Mouse (Mus musculus): ENCODE results near the gene Gm28047. TPM values are rescaled to one million over a fixed set of nuclear protein-coding genes. Genes with fewer than 3 reads are reported as not detected.
A peak's percentile ranks its signal among the peaks of the same experiment; 100 is the strongest.

Gene Gm28047
- polyA plus RNA-seq, 1 experiment from 2014 or later: not detected

GRCm38 (mm10) chr15:102501084-102501814 is 123.6 kb downstream of the Gm28047 start:
- Histone ChIP-seq H3K4me1 (peaks cover 14% of the 10 kb centered on the region), H3K9me3 (replicated peaks) (no peaks in the 10 kb centered on the region), H3K4me2 (no peak overlapping the region), H3K27ac (no peak overlapping the region), H3K27me3 (no peaks in the 10 kb centered on the region), H3K9ac (0 out of 2 replicates have a peak overlapping the region, but pooled peaks have one; percentile 0), H3K36me3 (peaks cover 90% of the 10 kb centered on the region), H3K4me3 (replicated peaks) (no peak overlapping the region)
- ATAC-seq (replicated peaks; ENCODE audit: low FRiP score): no peak
- 85% methylated on average over 19 of the region's 19 CpGs for WGBS

GRCm38 (mm10) chr15:102500479-102500878 is 124.4 kb downstream of the Gm28047 start:
- H3K4me1 ChIP-seq: peaks cover 7% of the 10 kb centered on the region
- 87% methylated on average over 5 of the region's 5 CpGs for WGBS
- no peak for ATAC-seq (replicated peaks; ENCODE audit: low FRiP score)

GRCm38 (mm10) chr15:102499851-102500250 is 125.0 kb downstream of the Gm28047 start:
- Histone ChIP-seq H3K27me3 (no peaks in the 10 kb centered on the region), H3K9me3 (replicated peaks) (no peaks in the 10 kb centered on the region), H3K36me3 (peaks cover 98% of the 10 kb centered on the region), H3K27ac (no peak overlapping the region), H3K4me1 (peaks cover under 1% of the 10 kb centered on the region), H3K4me2 (no peak overlapping the region), H3K4me3 (replicated peaks) (no peak overlapping the region), H3K9ac (no peak overlapping the region)
- WGBS: 85% methylated on average over 6 of the region's 6 CpGs
- no peak for ATAC-seq (replicated peaks; ENCODE audit: low FRiP score)

More at GRCm38 (mm10) chr15:102500479-102500878, 124.4 kb downstream of the Gm28047 start:
- no peak overlapping the region for H3K27ac ChIP-seq
- H3K36me3 ChIP-seq: peaks cover 97% of the 10 kb centered on the region
- H3K4me3 ChIP-seq (replicated peaks): no peak overlapping the region
- no peaks in the 10 kb centered on the region for H3K27me3 ChIP-seq
- no peak overlapping the region for H3K4me2 ChIP-seq
- no peak overlapping the region for H3K9ac ChIP-seq
- no peaks in the 10 kb centered on the region for H3K9me3 ChIP-seq (replicated peaks)

GRCm38 (mm10) chr15:102499370-102499769 is 125.5 kb downstream of the Gm28047 start:
- H3K4me2 ChIP-seq: no peak overlapping the region

GRCm38 (mm10) chr15:102498322-102498721 is 126.5 kb downstream of the Gm28047 start:
- Histone ChIP-seq H3K4me1 (no peaks in the 10 kb centered on the region; the same call in 1 of the 2 replicates), H3K27me3 (no peaks in the 10 kb centered on the region), H3K4me2 (no peak overlapping the region), H3K36me3 (peaks cover 98% of the 10 kb centered on the region), H3K4me3 (replicated peaks) (no peak overlapping the region), H3K9ac (no peak overlapping the region), H3K27ac (no peak overlapping the region), H3K9me3 (replicated peaks) (no peaks in the 10 kb centered on the region)
- WGBS: 88% methylated on average over 3 of the region's 3 CpGs
- no peak for ATAC-seq (replicated peaks; ENCODE audit: low FRiP score)

More at GRCm38 (mm10) chr15:102499370-102499769, 125.5 kb downstream of the Gm28047 start:
- H3K4me1 ChIP-seq: no peaks in the 10 kb centered on the region; the same call in 1 of the 2 replicates
- H3K4me3 ChIP-seq (replicated peaks): no peak overlapping the region
- no peaks in the 10 kb centered on the region for H3K27me3 ChIP-seq
- peaks cover 98% of the 10 kb centered on the region for H3K36me3 ChIP-seq
- no peak for ATAC-seq (replicated peaks; ENCODE audit: low FRiP score)
- 73% methylated on average over 3 of the region's 3 CpGs for WGBS
- H3K27ac ChIP-seq: no peak overlapping the region
- no peak overlapping the region for H3K9ac ChIP-seq
- H3K9me3 ChIP-seq (replicated peaks): no peaks in the 10 kb centered on the region

- Histone ChIP-seq H3K4me3 (replicated peaks) (no peak overlapping the region), H3K27me3 (no peaks in the 10 kb centered on the region), H3K27ac (no peak overlapping the region), H3K4me1 (no peaks in the 10 kb centered on the region), H3K9me3 (replicated peaks) (no peaks in the 10 kb centered on the region), H3K9ac (no peak overlapping the region), H3K4me2 (no peak overlapping the region), H3K36me3 (peaks cover 91% of the 10 kb centered on the region)
- WGBS: 76% methylated on average over 1 of the region's 1 CpGs
- no peak for ATAC-seq (replicated peaks; ENCODE audit: low FRiP score)
Observed at GRCm38 (mm10) chr15:102487664-102488063, 137.2 kb downstream of the Gm28047 start.

- H3K4me1 ChIP-seq: no peaks in the 10 kb centered on the region
- no peaks in the 10 kb centered on the region for H3K9me3 ChIP-seq (replicated peaks)
- no peak overlapping the region for H3K4me3 ChIP-seq (replicated peaks)
- H3K4me2 ChIP-seq: no peak overlapping the region
- no peak overlapping the region for H3K27ac ChIP-seq
- no peak overlapping the region for H3K9ac ChIP-seq
- H3K27me3 ChIP-seq: no peaks in the 10 kb centered on the region
- 89% methylated on average over 12 of the region's 12 CpGs for WGBS
- H3K36me3 ChIP-seq: peaks cover 94% of the 10 kb centered on the region
- no peak for ATAC-seq (replicated peaks; ENCODE audit: low FRiP score)
Observed at GRCm38 (mm10) chr15:102485853-102486252, 139.0 kb downstream of the Gm28047 start.

GRCm38 (mm10) chr15:102483136-102483535 is 141.7 kb downstream of the Gm28047 start:
- Histone ChIP-seq H3K36me3 (peaks cover 92% of the 10 kb centered on the region), H3K27ac (no peak overlapping the region), H3K4me1 (no peaks in the 10 kb centered on the region), H3K4me2 (no peak overlapping the region), H3K27me3 (no peaks in the 10 kb centered on the region), H3K4me3 (replicated peaks) (no peak overlapping the region), H3K9me3 (replicated peaks) (no peaks in the 10 kb centered on the region), H3K9ac (no peak overlapping the region)
- 86% methylated on average over 3 of the region's 3 CpGs for WGBS
- ATAC-seq (replicated peaks; ENCODE audit: low FRiP score): no peak

- H3K36me3 ChIP-seq: peaks cover 61% of the 10 kb centered on the region
- peaks cover 12% of the 10 kb centered on the region for H3K4me1 ChIP-seq
- H3K9ac ChIP-seq: no peak overlapping the region
- 88% methylated on average over 2 of the region's 2 CpGs for WGBS
- H3K4me3 ChIP-seq (replicated peaks): no peak overlapping the region
- no peaks in the 10 kb centered on the region for H3K27me3 ChIP-seq
- no peak overlapping the region for H3K4me2 ChIP-seq
- H3K9me3 ChIP-seq (replicated peaks): no peaks in the 10 kb centered on the region
- no peak for ATAC-seq (replicated peaks; ENCODE audit: low FRiP score)
- H3K27ac ChIP-seq: no peak overlapping the region
Observed at GRCm38 (mm10) chr15:102474520-102474919, 150.3 kb downstream of the Gm28047 start.

MicroRNAs within 50 kb of the gene (microRNA counts, 519-probe panel; counts per million panel counts)
- microRNA mmu-miR-688: 2,474 counts per million, percentile 42 among the panel's probes with 10 or more counts

Small RNAs within 50 kb of the gene (microRNA-seq; reads per million reads assigned to microRNA genes)
- gene Mir688: 0.74 reads per million

Other genes with a start within 250 kb of the Gm28047 start
- 10.8 and 11.1 TPM in 2 replicates for gene Sp1, start 218.9 kb downstream of the Gm28047 start, polyA plus RNA-seq (2015; fragmentation: Nextera tagmentation; extraction: Ambion mirVana)
- gene Amhr2, start 179.7 kb downstream of the Gm28047 start, polyA plus RNA-seq (2015; fragmentation: Nextera tagmentation; extraction: Ambion mirVana): 0.75 and 1.7 TPM in 2 replicates
- 82.9 and 86.1 TPM in 2 replicates for gene Prr13, start 166.0 kb downstream of the Gm28047 start, polyA plus RNA-seq (2015; fragmentation: Nextera tagmentation; extraction: Ambion mirVana)
- gene Pcbp2, start 154.5 kb downstream of the Gm28047 start, polyA plus RNA-seq (2015; fragmentation: Nextera tagmentation; extraction: Ambion mirVana): 210 and 217 TPM in 2 replicates
- gene Gm10337, start 121.3 kb downstream of the Gm28047 start, polyA plus RNA-seq (2015; fragmentation: Nextera tagmentation; extraction: Ambion mirVana): 2.8 and 5.5 TPM in 2 replicates
- gene Map3k12, start 108.0 kb downstream of the Gm28047 start, polyA plus RNA-seq (2015; fragmentation: Nextera tagmentation; extraction: Ambion mirVana): 15.3 and 19.7 TPM in 2 replicates
- 89.9 and 92.0 TPM in 2 replicates for gene Tarbp2, start 106.9 kb downstream of the Gm28047 start, polyA plus RNA-seq (2015; fragmentation: Nextera tagmentation; extraction: Ambion mirVana)
- 2.4 and 3.4 TPM in 2 replicates for gene Npff, start 100.1 kb downstream of the Gm28047 start, polyA plus RNA-seq (2015; fragmentation: Nextera tagmentation; extraction: Ambion mirVana)
- 37.6 and 39.4 TPM in 2 replicates for gene Atf7, start 397 bp upstream of the Gm28047 start, polyA plus RNA-seq (2015; fragmentation: Nextera tagmentation; extraction: Ambion mirVana)
- gene Atp5g2, start 47.3 kb upstream of the Gm28047 start, polyA plus RNA-seq (2015; fragmentation: Nextera tagmentation; extraction: Ambion mirVana): 70.2 and 95.0 TPM in 2 replicates
- 47.0 and 51.4 TPM in 2 replicates for gene Calcoco1, start 97.1 kb upstream of the Gm28047 start, polyA plus RNA-seq (2015; fragmentation: Nextera tagmentation; extraction: Ambion mirVana)

Data from kidney, embryonic 15.5 days (tissue).